Mouse (Mus musculus) hindbrain, embryonic 11.5 days (tissue): ENCODE measurements around the gene Pitx2. TPM values are rescaled to one million over a fixed set of nuclear protein-coding genes. Genes with fewer than 3 reads are reported as not detected.
A peak's percentile ranks its signal among the peaks of the same experiment; 100 is the strongest.

Experiments used
- ATAC-seq: fragments of 200-750 bp; cut with Nextera tagmentation; 2 replicates; pipeline ENCODE4 v1.8.0; 2017; ENCODE audit warnings: mild to moderate bottlenecking, moderate TSS enrichment, moderate library complexity; ENCODE audit not compliant: low FRiP score
- DNase-seq: peaks from one replicate; pipeline ENCODE4 v3.0.0-alpha.2; 2015; ENCODE audit warnings: low spot score
- H3K27ac ChIP-seq: fragments of 300-500 bp; sonication (generic); 2 replicates; pipeline ENCODE4 v1.5.1; 2014; ENCODE audit warnings: mild to moderate bottlenecking, low read depth, low read length
- H3K27me3 ChIP-seq: fragments of 300-500 bp; sonication (generic); 2 replicates; pipeline ENCODE4 v1.6.1; 2014; ENCODE audit warnings: mild to moderate bottlenecking, low read length, moderate library complexity, mixed read lengths; ENCODE audit not compliant: control insufficient read depth, insufficient read depth
- H3K36me3 ChIP-seq: fragments of 300-500 bp; sonication (generic); 2 replicates; pipeline ENCODE4 v1.6.1; 2014; ENCODE audit warnings: mild to moderate bottlenecking, low read length, moderate library complexity, mixed read lengths; ENCODE audit not compliant: control insufficient read depth, insufficient read depth
- H3K4me1 ChIP-seq: fragments of 300-500 bp; sonication (generic); replicated peaks from 2 replicates; pipeline ENCODE4 v1.6.1; 2014; ENCODE audit warnings: low read length, mixed read lengths; ENCODE audit not compliant: control insufficient read depth, insufficient read depth
- H3K4me2 ChIP-seq: fragments of 300-500 bp; sonication (generic); replicated peaks from 2 replicates; pipeline ENCODE4 v1.6.1; 2014; ENCODE audit warnings: mild to moderate bottlenecking, low read depth, low read length
- H3K4me3 ChIP-seq: fragments of 300-500 bp; sonication (generic); 2 replicates; pipeline ENCODE4 v1.5.1; 2014; ENCODE audit warnings: low read depth, low read length
- H3K9ac ChIP-seq: fragments of 300-500 bp; sonication (generic); 2 replicates; pipeline ENCODE4 v1.6.1; 2014; ENCODE audit warnings: low read depth, low read length
- H3K9me3 ChIP-seq: fragments of 300-500 bp; sonication (generic); 2 replicates; pipeline ENCODE4 v1.6.1; 2016; ENCODE audit warnings: low read length; ENCODE audit not compliant: control insufficient read depth
- WGBS: fragments of 180-500 bp; shearing (Covaris S2); extraction: QIAGEN DNeasy Blood & Tissue Kit; methylation state at CpG from one replicate; pipeline ENCODE4 v1.1.7; 2014; 5-methylcytosine and 5-hydroxymethylcytosine counted together
- polyA plus RNA-seq: library from polyadenylated mRNA; unstranded; fragments of >200 nt; fragmentation: Nextera tagmentation; extraction: Ambion mirVana; gene quantifications from 2 replicates; pipeline ENCODE4 v1.2.1, GENCODE M21; 2014

The Pitx2 gene
- polyA plus RNA-seq, 1 experiment from 2014 or later, result 2.9 TPM

DNA sequence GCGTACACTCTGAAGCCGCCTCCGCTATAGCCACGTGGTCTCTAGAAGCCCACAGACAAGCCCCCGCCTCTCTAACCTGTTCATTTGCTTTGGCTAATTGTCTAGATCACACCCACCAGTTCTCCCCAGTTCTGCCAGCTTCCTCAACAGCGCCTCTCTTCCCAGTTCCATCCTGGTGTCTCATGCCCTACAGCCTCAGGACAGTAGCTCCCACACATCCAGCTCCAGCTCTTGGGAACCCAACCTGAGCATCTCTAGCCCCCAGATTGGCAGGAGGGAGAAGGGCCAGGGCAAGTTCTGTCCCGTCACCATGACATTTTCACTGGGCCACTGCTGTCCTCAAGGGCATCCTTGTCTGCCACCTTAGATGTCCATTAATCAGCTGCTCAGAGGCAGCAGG is 29.3 kb upstream of the Pitx2 start:
- no peak for DNase-seq
- no peak for ATAC-seq
- Histone ChIP-seq H3K9ac (no peak overlapping the region), H3K4me3 (no peak overlapping the region), H3K27ac (no peak overlapping the region), H3K9me3 (no peaks in the 10 kb centered on the region), H3K36me3 (no peaks in the 10 kb centered on the region), H3K4me2 (no peak overlapping the region), H3K27me3 (no peaks in the 10 kb centered on the region), H3K4me1 (no peaks in the 10 kb centered on the region)
- WGBS, result 77% methylated on average over 7 of the region's 7 CpGs

DNA sequence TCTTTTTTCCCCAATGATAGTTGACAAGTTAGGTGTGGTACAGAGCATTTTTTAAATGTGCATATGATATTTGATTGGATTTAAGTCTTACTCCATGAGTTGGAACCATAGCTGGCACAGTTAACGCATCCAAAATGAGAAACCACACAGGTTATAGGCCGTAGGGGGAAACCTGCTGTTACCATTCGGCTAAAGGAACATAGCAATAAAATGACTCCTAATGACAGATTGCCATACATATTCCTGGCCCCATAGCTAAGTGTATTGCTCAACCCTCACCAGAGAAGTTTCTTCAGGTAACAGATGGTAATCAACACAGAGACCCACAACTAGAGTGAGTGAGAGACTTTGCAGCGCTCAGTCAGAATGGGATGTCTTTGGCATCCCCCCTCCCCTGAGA is 27.9 kb upstream of the Pitx2 start:
- 94% methylated on average over 4 of the region's 4 CpGs for WGBS
- Histone ChIP-seq H3K4me1 (no peaks in the 10 kb centered on the region), H3K9ac (no peak overlapping the region), H3K4me2 (no peak overlapping the region), H3K4me3 (no peak overlapping the region), H3K36me3 (no peaks in the 10 kb centered on the region), H3K27ac (no peak overlapping the region), H3K9me3 (no peaks in the 10 kb centered on the region), H3K27me3 (no peaks in the 10 kb centered on the region)
- no peak for DNase-seq
- ATAC-seq, result no peak

- no peak overlapping the region for H3K27ac ChIP-seq
- H3K4me2 ChIP-seq, result no peak overlapping the region
- peaks cover under 1% of the 10 kb centered on the region; the same call in 1 of the 2 replicates for H3K4me1 ChIP-seq
- peaks cover 58% of the 10 kb centered on the region for H3K27me3 ChIP-seq
- DNase-seq, result peak; percentile 35
- under 1% methylated on average over 12 of the region's 12 CpGs for WGBS
- no peak overlapping the region for H3K9ac ChIP-seq
- H3K9me3 ChIP-seq, result no peaks in the 10 kb centered on the region
- ATAC-seq, result no peak
- no peak overlapping the region for H3K4me3 ChIP-seq
- no peaks in the 10 kb centered on the region for H3K36me3 ChIP-seq
Observed at GRCm38 (mm10) chr3:129194436-129194835, 5.2 kb upstream of the Pitx2 start.

DNA sequence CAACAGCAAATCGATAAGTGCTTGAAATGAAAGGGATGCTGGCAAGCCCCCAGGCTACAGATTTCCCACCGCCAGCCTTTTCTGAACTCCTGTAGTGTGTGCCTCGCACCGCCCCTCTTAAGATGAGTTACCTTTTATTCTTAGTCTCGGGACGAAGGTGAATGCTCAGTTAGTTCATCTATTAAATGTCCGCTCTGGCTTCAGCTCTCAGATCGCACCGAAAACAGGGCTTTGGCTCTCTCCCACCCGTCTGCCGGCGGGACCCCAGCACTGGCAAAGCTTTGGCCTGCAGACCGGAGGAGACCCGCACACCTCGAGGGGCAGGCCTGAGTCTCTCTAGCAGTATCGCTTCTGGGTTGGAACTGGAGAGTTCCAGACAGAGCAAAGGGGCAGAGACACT is 4.6 kb upstream of the Pitx2 start:
- Histone ChIP-seq H3K9me3 (no peaks in the 10 kb centered on the region), H3K4me2 (no peak overlapping the region), H3K27me3 (peaks cover 63% of the 10 kb centered on the region), H3K4me3 (no peak overlapping the region), H3K4me1 (peaks cover 6% of the 10 kb centered on the region), H3K27ac (no peak overlapping the region), H3K9ac (no peak overlapping the region), H3K36me3 (no peaks in the 10 kb centered on the region)
- under 1% methylated on average over 16 of the region's 16 CpGs for WGBS
- DNase-seq, result peak; percentile 49
- no peak for ATAC-seq

- DNase-seq (peak; percentile 58), ATAC-seq (no peak)
- Histone ChIP-seq H3K9me3 (no peaks in the 10 kb centered on the region), H3K27ac (no peak overlapping the region), H3K36me3 (no peaks in the 10 kb centered on the region), H3K4me3 (no peak overlapping the region), H3K4me1 (peaks cover 8% of the 10 kb centered on the region), H3K27me3 (peaks cover 69% of the 10 kb centered on the region), H3K9ac (no peak overlapping the region), H3K4me2 (no peak overlapping the region)
- WGBS, result 4% methylated on average over 12 of the region's 12 CpGs
Observed at GRCm38 (mm10) chr3:129195816-129196549, 3.7 kb upstream of the Pitx2 start.

GRCm38 (mm10) chr3:129196550-129196919 is 3.1 kb upstream of the Pitx2 start:
- no peaks in the 10 kb centered on the region for H3K36me3 ChIP-seq
- DNase-seq, result no peak
- no peak overlapping the region for H3K4me2 ChIP-seq
- H3K4me1 ChIP-seq, result peaks cover 8% of the 10 kb centered on the region
- peaks cover 73% of the 10 kb centered on the region for H3K27me3 ChIP-seq
- H3K27ac ChIP-seq, result no peak overlapping the region
- H3K9me3 ChIP-seq, result no peaks in the 10 kb centered on the region
- H3K4me3 ChIP-seq, result no peak overlapping the region
- ATAC-seq, result no peak
- under 1% methylated on average over 10 of the region's 10 CpGs for WGBS
- H3K9ac ChIP-seq, result no peak overlapping the region

GRCm38 (mm10) chr3:129197035-129197434 is 2.6 kb upstream of the Pitx2 start:
- no peak for ATAC-seq
- Histone ChIP-seq H3K4me2 (no peak overlapping the region), H3K4me3 (no peak overlapping the region), H3K9ac (no peak overlapping the region), H3K27ac (no peak overlapping the region), H3K36me3 (no peaks in the 10 kb centered on the region), H3K4me1 (peaks cover 8% of the 10 kb centered on the region), H3K9me3 (no peaks in the 10 kb centered on the region), H3K27me3 (peaks cover 76% of the 10 kb centered on the region)
- DNase-seq, result peak; percentile 55
- 0% methylated on average over 13 of the region's 13 CpGs for WGBS

DNA sequence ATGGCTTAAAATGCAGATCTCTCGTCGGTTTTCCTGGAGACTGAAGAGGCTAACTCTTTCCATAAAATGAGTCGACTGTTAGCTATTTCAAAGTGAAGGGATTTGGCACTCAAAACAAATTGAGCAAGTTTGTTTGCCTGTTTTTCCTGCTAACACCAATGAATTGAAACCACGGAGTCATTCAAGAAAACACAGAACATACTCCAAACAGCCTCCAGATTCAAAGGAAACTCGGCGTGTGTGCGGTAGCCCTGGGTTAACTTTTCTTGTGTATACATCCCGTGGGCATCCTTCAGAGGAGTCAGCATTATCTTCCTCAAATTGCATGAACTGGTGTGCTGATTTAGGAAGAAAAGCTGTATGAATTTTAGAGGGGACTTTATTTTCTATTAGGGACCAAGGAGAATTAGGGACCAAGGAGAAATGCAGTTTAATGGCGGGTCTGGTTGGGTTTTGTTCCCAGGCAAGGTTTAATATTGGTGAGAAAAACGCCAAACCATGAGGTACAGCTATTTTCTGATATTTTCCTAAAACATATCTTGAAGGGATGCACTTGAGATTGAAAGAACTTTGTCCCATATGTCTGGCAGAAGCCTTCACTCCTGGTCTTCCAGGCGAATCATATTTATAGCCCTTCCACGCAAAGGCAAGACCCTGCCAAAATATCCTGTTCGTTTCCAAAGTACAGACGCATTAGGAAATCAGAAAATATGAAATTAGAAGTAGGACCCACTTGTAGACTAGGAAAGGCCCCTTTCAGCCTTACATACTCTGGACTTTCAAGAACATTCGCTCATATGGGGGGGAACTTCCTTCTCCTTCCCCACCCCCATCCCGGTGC is 1.7 kb upstream of the Pitx2 start:
- Histone ChIP-seq H3K27me3 (peaks cover 80% of the 10 kb centered on the region), H3K27ac (no peak overlapping the region), H3K4me1 (peaks cover 8% of the 10 kb centered on the region), H3K36me3 (no peaks in the 10 kb centered on the region), H3K9me3 (no peaks in the 10 kb centered on the region), H3K4me2 (no peak overlapping the region), H3K4me3 (no peak overlapping the region), H3K9ac (no peak overlapping the region)
- DNase-seq (peak; percentile 52), ATAC-seq (no peak)
- 2% methylated on average over 16 of the region's 16 CpGs for WGBS

DNA sequence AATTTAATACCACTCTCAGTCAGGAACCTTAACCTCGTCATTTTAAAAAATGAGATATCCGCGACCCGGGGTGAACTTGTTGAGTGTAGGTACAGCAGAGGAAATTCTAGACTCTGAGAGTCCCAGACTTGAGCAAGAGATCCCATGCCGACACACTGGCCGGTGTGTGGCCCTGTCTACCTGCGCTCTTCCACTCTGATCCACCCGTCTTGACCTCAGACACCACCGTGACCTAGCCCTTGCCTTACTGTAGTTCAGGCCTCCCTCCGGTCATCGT is 1.1 kb upstream of the Pitx2 start:
- Histone ChIP-seq H3K27ac (no peak overlapping the region), H3K9ac (no peak overlapping the region), H3K36me3 (no peaks in the 10 kb centered on the region), H3K4me1 (peaks cover 9% of the 10 kb centered on the region), H3K4me3 (no peak overlapping the region), H3K4me2 (no peak overlapping the region), H3K27me3 (peaks cover 81% of the 10 kb centered on the region), H3K9me3 (no peaks in the 10 kb centered on the region)
- 0% methylated on average over 11 of the region's 11 CpGs for WGBS
- peak; percentile 45 for DNase-seq
- ATAC-seq, result no peak
